Mouse (Mus musculus): ENCODE results near the gene Zfp637. TPM values are rescaled to one million over a fixed set of nuclear protein-coding genes. Genes with fewer than 3 reads are reported as not detected.
"Not testable (repeated sequence)": the region's sequence is repeated elsewhere in the genome, so short reads cannot be mapped to it uniquely, and the experiment has no call there.

Gene Zfp637
- polyA plus RNA-seq, 1 experiment from 2014 or later, result 183 TPM

- H3K4me1 ChIP-seq, result no peaks in the 10 kb centered on the region
- peak; percentile 61; the same call in 1 of the 2 replicates for ATAC-seq (ENCODE audit: low FRiP score, low read depth)
- H3K9ac ChIP-seq, result no peak overlapping the region
- peaks cover 31% of the 10 kb centered on the region for H3K27me3 ChIP-seq
- no peaks in the 10 kb centered on the region for H3K9me3 ChIP-seq
- WGBS, result 14% methylated on average over 9 of the region's 9 CpGs
- H3K4me3 ChIP-seq, result no peak overlapping the region
- no peak overlapping the region for H3K27ac ChIP-seq
- no peak overlapping the region for H3K4me2 ChIP-seq (replicated peaks)
- no peaks in the 10 kb centered on the region for H3K36me3 ChIP-seq
Measured at GRCm38 (mm10) chr6:117828273-117828672, 12.7 kb upstream of the Zfp637 start.

DNA sequence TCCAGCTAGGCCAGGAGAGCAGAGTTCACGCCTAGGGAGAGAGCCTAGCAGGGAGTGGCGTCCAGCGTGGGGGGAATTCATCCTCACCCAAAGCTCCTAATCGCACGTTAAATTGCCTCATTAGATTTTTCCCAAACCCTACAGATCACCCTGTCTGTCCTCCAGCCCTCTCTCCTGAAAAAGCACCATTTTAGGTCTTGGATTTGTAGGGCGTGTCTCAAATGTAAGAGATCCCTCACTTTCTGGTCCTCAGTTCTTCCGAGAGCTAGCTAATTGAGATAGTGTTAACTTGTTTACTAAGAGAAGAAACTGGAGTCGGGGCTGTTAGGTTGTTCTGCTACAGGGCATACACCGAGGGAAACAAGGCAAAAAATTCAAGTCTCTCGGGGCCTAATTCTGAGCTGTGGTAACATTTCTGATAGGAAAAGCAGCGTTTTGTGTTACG is 553 bp downstream of the Zfp637 start:
- H3K9me3 ChIP-seq, result no peaks in the 10 kb centered on the region
- peak overlapping the region; percentile 94 for H3K27ac ChIP-seq
- H3K36me3 ChIP-seq, result peaks cover 37% of the 10 kb centered on the region
- H3K4me2 ChIP-seq (replicated peaks), result peak overlapping the region; percentile 73
- WGBS, result 13% methylated on average over 12 of the region's 12 CpGs
- peak overlapping the region; percentile 90 for H3K4me3 ChIP-seq
- no peak; the same call in 1 of the 2 replicates for ATAC-seq (ENCODE audit: low FRiP score, low read depth)
- peak overlapping the region; percentile 97 for H3K9ac ChIP-seq
- peaks cover 11% of the 10 kb centered on the region for H3K4me1 ChIP-seq
- H3K27me3 ChIP-seq, result no peaks in the 10 kb centered on the region

DNA sequence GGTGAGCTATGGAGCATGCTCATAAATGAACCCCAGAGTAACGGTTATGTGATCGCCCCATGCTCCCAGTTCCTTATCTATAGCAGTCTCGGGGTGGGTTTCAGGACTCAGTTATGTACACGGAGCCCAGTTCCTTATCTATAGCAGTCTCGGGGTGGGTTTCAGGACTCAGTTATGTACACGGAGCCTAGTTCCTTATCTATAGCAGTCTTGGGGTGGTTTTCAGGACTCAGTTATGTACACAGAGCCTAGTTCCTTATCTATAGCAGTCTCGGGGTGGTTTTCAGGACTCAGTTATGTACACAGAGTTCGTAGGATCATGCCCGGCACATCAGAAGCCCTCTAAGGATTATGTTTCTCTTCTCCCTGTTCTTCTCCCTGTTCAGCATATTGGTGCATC is 3.6 kb downstream of the Zfp637 start:
- H3K9me3 ChIP-seq, result 0 out of 2 replicates have a peak, but pooled peaks cover 3% of the 10 kb centered on the region
- H3K4me2 ChIP-seq (replicated peaks), result no peak overlapping the region
- ATAC-seq (ENCODE audit: low FRiP score, low read depth), result no peak

GRCm38 (mm10) chr6:117846671-117847070 is 5.7 kb downstream of the Zfp637 start:
- Histone ChIP-seq H3K36me3 (peaks cover 72% of the 10 kb centered on the region), H3K4me1 (peaks cover 11% of the 10 kb centered on the region)
- H3K27ac ChIP-seq; H3K4me2 ChIP-seq (replicated peaks); H3K9ac ChIP-seq; ATAC-seq (ENCODE audit: low FRiP score, low read depth); H3K4me3 ChIP-seq; H3K27me3 ChIP-seq; H3K9me3 ChIP-seq: not testable (repeated sequence)
- 95% methylated on average over 4 of the region's 4 CpGs for WGBS

More for the DNA sequence above, 3.6 kb downstream of the Zfp637 start:
- H3K27ac ChIP-seq, result no peak overlapping the region
- H3K4me1 ChIP-seq, result peaks cover 11% of the 10 kb centered on the region
- no peak overlapping the region for H3K4me3 ChIP-seq
- H3K9ac ChIP-seq, result no peak overlapping the region
- no peaks in the 10 kb centered on the region for H3K27me3 ChIP-seq
- peaks cover 68% of the 10 kb centered on the region for H3K36me3 ChIP-seq
- WGBS, result 92% methylated on average over 9 of the region's 9 CpGs

GRCm38 (mm10) chr6:117847772-117848171 is 6.8 kb downstream of the Zfp637 start:
- H3K4me2 ChIP-seq (replicated peaks), result no peak overlapping the region
- no peak overlapping the region for H3K27ac ChIP-seq
- 0 out of 2 replicates have a peak, but pooled peaks cover 3% of the 10 kb centered on the region for H3K9me3 ChIP-seq
- H3K9ac ChIP-seq, result no peak overlapping the region
- no peaks in the 10 kb centered on the region for H3K27me3 ChIP-seq
- 100% methylated on average over 2 of the region's 2 CpGs for WGBS
- H3K4me1 ChIP-seq, result peaks cover 1% of the 10 kb centered on the region; the same call in 1 of the 2 replicates
- ATAC-seq (ENCODE audit: low FRiP score, low read depth), result no peak
- H3K4me3 ChIP-seq, result no peak overlapping the region
- peaks cover 72% of the 10 kb centered on the region for H3K36me3 ChIP-seq

DNA sequence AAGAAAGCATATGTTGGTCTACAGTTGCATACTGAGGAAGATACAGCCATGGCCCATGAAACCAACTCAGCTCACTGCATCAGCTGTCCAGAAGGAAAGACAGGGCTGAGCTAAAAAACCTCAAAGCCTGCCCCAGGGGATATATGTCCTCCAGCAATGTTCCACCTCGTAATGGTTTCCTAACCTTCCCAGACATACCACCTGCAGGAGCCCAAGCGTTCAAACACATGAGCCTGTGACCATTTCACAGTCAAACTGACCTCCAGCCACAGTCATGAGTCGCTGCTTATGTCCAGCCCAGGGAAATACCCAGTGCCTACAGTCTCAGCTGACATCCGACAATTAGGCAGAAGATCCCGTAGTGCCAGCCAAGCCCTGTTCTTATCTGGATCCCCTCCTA is 7.6 kb downstream of the Zfp637 start:
- Histone ChIP-seq H3K36me3 (peaks cover 69% of the 10 kb centered on the region), H3K9me3 (0 out of 2 replicates have a peak, but pooled peaks cover 3% of the 10 kb centered on the region), H3K9ac (no peak overlapping the region), H3K27ac (no peak overlapping the region), H3K27me3 (no peaks in the 10 kb centered on the region), H3K4me1 (no peaks in the 10 kb centered on the region), H3K4me2 (replicated peaks) (no peak overlapping the region), H3K4me3 (no peak overlapping the region)
- whole genome bisulfite sequencing, result 93% methylated on average over 5 of the region's 5 CpGs
- no peak for ATAC-seq (ENCODE audit: low FRiP score, low read depth)

DNA sequence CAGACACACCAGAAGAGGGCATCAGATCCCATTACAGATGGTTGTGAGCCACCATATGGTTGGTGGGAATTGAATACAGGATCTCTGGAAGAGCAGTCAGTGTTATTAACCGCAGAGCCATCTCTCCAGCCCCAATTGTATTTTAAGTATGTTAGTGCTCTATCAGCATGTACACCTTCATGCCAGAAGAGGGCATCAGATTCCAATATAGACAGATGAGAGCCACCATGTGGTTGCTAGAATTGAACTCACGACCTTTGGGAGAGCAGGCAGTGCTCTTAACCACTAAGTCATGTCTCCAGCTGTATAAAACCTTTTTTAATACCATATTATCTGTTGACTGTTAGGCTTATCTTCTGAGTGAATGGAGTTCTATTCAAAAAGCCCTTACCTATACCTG is 10.8 kb downstream of the Zfp637 start:
- Histone ChIP-seq H3K9ac (no peak overlapping the region), H3K4me3 (no peak overlapping the region), H3K27ac (no peak overlapping the region), H3K9me3 (0 out of 2 replicates have a peak, but pooled peaks cover 3% of the 10 kb centered on the region), H3K4me1 (no peaks in the 10 kb centered on the region), H3K36me3 (peaks cover 37% of the 10 kb centered on the region), H3K4me2 (replicated peaks) (no peak overlapping the region), H3K27me3 (no peaks in the 10 kb centered on the region)
- ATAC-seq (ENCODE audit: low FRiP score, low read depth), result no peak
- WGBS, result 70% methylated on average over 2 of the region's 2 CpGs

DNA sequence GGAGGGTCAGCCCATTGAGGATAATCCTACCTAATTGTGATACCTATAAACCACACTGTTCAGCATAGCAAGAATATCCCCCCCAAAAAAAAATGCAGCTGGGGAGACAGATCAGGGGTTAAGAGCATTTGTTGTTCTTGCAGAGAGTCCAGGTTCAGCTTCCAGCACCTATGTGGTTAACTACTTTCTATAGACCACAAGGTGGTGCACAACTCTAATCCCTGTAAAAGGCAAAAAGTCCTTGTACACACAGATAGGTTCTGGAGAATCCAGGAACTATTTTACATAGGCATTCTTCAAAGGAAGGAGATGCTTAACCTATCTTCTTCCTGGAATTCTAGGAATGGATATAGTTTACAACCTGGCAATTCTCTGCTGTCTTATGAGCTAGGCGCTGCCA is 17.0 kb downstream of the Zfp637 start:
- Histone ChIP-seq H3K4me2 (replicated peaks) (no peak overlapping the region), H3K36me3 (peaks cover 5% of the 10 kb centered on the region; the same call in 1 of the 2 replicates), H3K27ac (no peak overlapping the region), H3K4me3 (no peak overlapping the region), H3K9me3 (no peaks in the 10 kb centered on the region), H3K4me1 (no peaks in the 10 kb centered on the region), H3K27me3 (no peaks in the 10 kb centered on the region), H3K9ac (no peak overlapping the region)
- 84% methylated on average over 1 of the region's 1 CpGs for WGBS
- ATAC-seq (ENCODE audit: low FRiP score, low read depth), result no peak

DNA sequence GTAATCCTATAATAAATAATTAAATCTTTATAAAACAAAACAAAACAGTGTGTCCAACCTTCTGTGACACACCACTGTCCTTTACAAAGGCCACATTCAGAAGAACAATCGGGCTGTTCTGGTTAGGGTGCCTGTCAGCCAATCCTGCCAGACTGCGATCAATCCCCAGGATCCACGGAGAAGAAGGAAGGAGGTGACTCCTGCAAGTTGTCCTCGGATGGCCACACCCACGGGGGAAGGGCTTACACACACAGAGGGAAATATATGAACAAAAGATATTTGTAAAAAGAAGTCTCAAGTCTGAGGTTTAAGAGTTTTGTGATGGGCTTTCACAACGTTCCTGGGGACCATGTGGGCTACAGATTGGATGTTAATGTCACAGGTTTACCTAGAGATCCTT is 20.9 kb downstream of the Zfp637 start, which contains the start of gene Zfp239:
Gene Zfp239, plus strand, starts transcription at position 253 of the 400 bp plus-strand sequence.
- Histone ChIP-seq H3K4me3 (peak within 1 kb of the TSS; percentile 80), H3K9me3 (no peaks in the 10 kb centered on the region), H3K9ac (peak within 1 kb of the TSS; percentile 86), H3K27ac (no peak within 1 kb of the TSS), H3K27me3 (no peaks in the 10 kb centered on the region), H3K36me3 (0 out of 2 replicates have a peak, but pooled peaks cover under 1% of the 10 kb centered on the region), H3K4me1 (peaks cover 5% of the 10 kb centered on the region; the same call in 1 of the 2 replicates), H3K4me2 (replicated peaks) (peak within 1 kb of the TSS; percentile 83)
- no peak for ATAC-seq (ENCODE audit: low FRiP score, low read depth)
- 75% methylated on average over 6 of the region's 6 CpGs for WGBS

- Histone ChIP-seq H3K27me3 (no peaks in the 10 kb centered on the region), H3K4me2 (replicated peaks) (peak overlapping the region; percentile 83), H3K27ac (no peak overlapping the region), H3K9ac (peak overlapping the region; percentile 86; the same call in 1 of the 2 replicates), H3K4me1 (peaks cover 5% of the 10 kb centered on the region; the same call in 1 of the 2 replicates), H3K36me3 (peaks cover 3% of the 10 kb centered on the region; the same call in 1 of the 2 replicates), H3K9me3 (no peaks in the 10 kb centered on the region), H3K4me3 (peak overlapping the region; percentile 80; the same call in 1 of the 2 replicates)
- WGBS, result 77% methylated on average over 8 of the region's 8 CpGs
- ATAC-seq (ENCODE audit: low FRiP score, low read depth), result no peak
Measured at GRCm38 (mm10) chr6:117862465-117862864, 21.5 kb downstream of the Zfp637 start.

GRCm38 (mm10) chr6:117862899-117863620 is 22.1 kb downstream of the Zfp637 start:
- WGBS, result 2% methylated on average over 26 of the region's 26 CpGs
- H3K4me2 ChIP-seq (replicated peaks), result peak overlapping the region; percentile 83
- peaks cover 5% of the 10 kb centered on the region; the same call in 1 of the 2 replicates for H3K4me1 ChIP-seq
- H3K4me3 ChIP-seq, result peak overlapping the region; percentile 80
- no peaks in the 10 kb centered on the region for H3K9me3 ChIP-seq
- H3K36me3 ChIP-seq, result peaks cover 3% of the 10 kb centered on the region; the same call in 1 of the 2 replicates
- H3K27me3 ChIP-seq, result no peaks in the 10 kb centered on the region
- no peak overlapping the region for H3K27ac ChIP-seq
- peak overlapping the region; percentile 86 for H3K9ac ChIP-seq
- ATAC-seq (ENCODE audit: low FRiP score, low read depth), result peak; percentile 81

DNA sequence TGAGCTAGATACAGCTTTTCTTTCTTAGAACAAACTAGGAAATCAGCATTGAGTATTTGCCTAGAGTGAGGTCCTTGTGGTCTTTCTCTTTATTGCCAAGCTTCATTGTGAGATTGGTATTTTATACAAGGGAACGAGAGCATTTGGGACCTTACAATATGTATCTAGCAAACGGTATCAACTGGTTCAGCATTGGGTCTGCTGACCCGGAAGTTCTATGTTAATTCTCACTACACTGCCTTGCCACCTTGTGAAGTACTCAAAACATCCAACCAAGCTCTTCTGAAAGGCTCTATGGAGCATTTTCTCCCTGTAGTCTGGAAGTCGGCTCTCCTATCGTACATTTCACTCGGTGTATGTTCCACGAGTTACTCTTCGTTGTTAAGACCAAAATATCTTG is 22.8 kb downstream of the Zfp637 start:
- peak overlapping the region; percentile 86; the same call in 1 of the 2 replicates for H3K9ac ChIP-seq
- H3K36me3 ChIP-seq, result peaks cover 3% of the 10 kb centered on the region; the same call in 1 of the 2 replicates
- no peak overlapping the region for H3K27ac ChIP-seq
- peak overlapping the region; percentile 83 for H3K4me2 ChIP-seq (replicated peaks)
- H3K4me3 ChIP-seq, result peak overlapping the region; percentile 80
- H3K4me1 ChIP-seq, result peaks cover 5% of the 10 kb centered on the region; the same call in 1 of the 2 replicates
- no peak for ATAC-seq (ENCODE audit: low FRiP score, low read depth)
- 92% methylated on average over 8 of the region's 8 CpGs for WGBS
- no peaks in the 10 kb centered on the region for H3K27me3 ChIP-seq
- no peaks in the 10 kb centered on the region for H3K9me3 ChIP-seq

All from limb, embryonic 13.5 days (tissue).